Mouse (Mus musculus): Measurements from ENCODE around the gene Cd209c. TPM values are rescaled to one million over a fixed set of nuclear protein-coding genes. Genes with fewer than 3 reads are reported as not detected.

The Cd209c gene
- total RNA-seq (2021): under 1 TPM in 1 of 2 experiments, not detected in 1; 0.41 TPM

- intact Hi-C loops (cut with DNase I): loop anchor here (5.0 kb wide), 1 partner anchor 237 kb away; no protein-coding TSS in a partner anchor
- DNase-seq: no peak
Measured at GRCm38 (mm10) chr8:3954646-3955045, at the start of gene Cd209c. Gene Cd209c, minus strand, starts transcription at chr8:3954746.

DNA sequence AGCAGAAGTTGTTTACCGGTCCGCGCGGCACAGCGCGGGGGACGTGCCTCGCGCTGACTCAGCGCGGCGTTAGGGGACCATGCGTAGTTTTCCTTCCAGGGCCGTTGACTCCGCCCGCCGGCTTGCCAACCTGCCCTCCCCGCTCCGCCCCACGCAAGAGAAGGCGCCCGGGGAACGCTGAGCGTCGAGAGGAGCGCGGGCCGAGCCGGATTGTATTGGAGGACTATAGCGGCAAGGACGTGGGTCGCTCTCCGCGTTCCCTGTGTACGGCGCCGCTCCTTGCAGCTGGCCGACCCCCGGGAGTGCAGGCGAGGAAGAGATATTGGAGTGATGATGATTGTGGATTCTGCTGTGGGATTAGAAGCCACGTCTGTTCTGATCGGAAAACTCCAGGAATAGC, 39.7 kb upstream of the Cd209c start:
- intact Hi-C loops (cut with DNase I): no loop called here
- DNase-seq: no peak

GRCm38 (mm10) chr8:3956037-3956436, 1.5 kb upstream of the Cd209c start:
- intact Hi-C loops (cut with DNase I): loop anchor here (5.0 kb wide), 1 partner anchor 239 kb away; no protein-coding TSS in a partner anchor
- DNase-seq: peak; percentile 4 to 5

GRCm38 (mm10) chr8:3940023-3940422, 14.5 kb downstream of the Cd209c start:
- intact Hi-C loops (cut with DNase I): no loop called here
- no peak for DNase-seq

- DNase-seq: no peak
- intact Hi-C loops (cut with DNase I): no loop called here
Measured at GRCm38 (mm10) chr8:3926744-3927143, 27.8 kb downstream of the Cd209c start, which contains the start of gene Cd209b. Gene Cd209b, minus strand, starts transcription at chr8:3926844.

Other genes with a start within 250 kb of the Cd209c start
- under 1 TPM; 0.64 to 0.84 TPM for gene Clec4g, start 234.1 kb downstream of the Cd209c start, total RNA-seq (2021)
- gene Cd209a, start 205.8 kb downstream of the Cd209c start, total RNA-seq (2021): under 1 TPM in 1 of 2 experiments, not detected in 1; 0.53 TPM
- gene Cd209e, start 100.4 kb downstream of the Cd209c start, total RNA-seq (2021): not detected
- gene Cd209d, start 76.2 kb downstream of the Cd209c start, total RNA-seq (2021): not detected
- under 1 TPM; 0.24 to 0.50 TPM for gene Cd209b, start 27.9 kb downstream of the Cd209c start, total RNA-seq (2021)
- under 1 TPM in 1 of 2 experiments, not detected in 1; 0.50 TPM for gene Cd209f, start 151.1 kb upstream of the Cd209c start, total RNA-seq (2021)
- gene Cd209g, start 179.4 kb upstream of the Cd209c start, total RNA-seq (2021): not detected
- gene Evi5l, start 211.8 kb upstream of the Cd209c start, total RNA-seq (2021): 10 to 100 TPM; 20.3 to 26.9 TPM

All from heart, postnatal 36 days (tissue).